Mouse (Mus musculus) G1E (cell line): ENCODE results near the gene Zfpl1.

ENCODE experiments used
- CTCF ChIP-seq: IDR thresholded peaks from 2 replicates; pipeline ENCODE4 v1.5.1; 2012; ENCODE audit warnings: low read depth, low read length, inconsistent platforms, mixed read lengths
- GATA1 ChIP-seq: IDR thresholded peaks from 2 replicates; pipeline ENCODE4 v1.6.1; 2012; ENCODE audit warnings: borderline replicate concordance, low read length, inconsistent platforms, mixed read lengths
- GATA2 ChIP-seq: IDR thresholded peaks from 2 replicates; pipeline ENCODE4 v1.6.1; 2012; ENCODE audit warnings: low read depth, low read length, inconsistent platforms, borderline replicate concordance

- TF ChIP-seq CTCF, result peak; percentile 45; the same call in 1 of the 2 replicates
- no peak for TF ChIP-seq GATA1
- TF ChIP-seq GATA2, result no peak
Observed at GRCm38 (mm10) chr19:6126289-6126688, 41.5 kb upstream of the Zfpl1 start.
